Mouse (Mus musculus): ENCODE results near the gene Ier5. TPM values are rescaled to one million over a fixed set of nuclear protein-coding genes. Genes with fewer than 3 reads are reported as not detected.

Ier5 gene
- polyA plus RNA-seq, 1 experiment from 2014 or later: 4.8 TPM

DNA sequence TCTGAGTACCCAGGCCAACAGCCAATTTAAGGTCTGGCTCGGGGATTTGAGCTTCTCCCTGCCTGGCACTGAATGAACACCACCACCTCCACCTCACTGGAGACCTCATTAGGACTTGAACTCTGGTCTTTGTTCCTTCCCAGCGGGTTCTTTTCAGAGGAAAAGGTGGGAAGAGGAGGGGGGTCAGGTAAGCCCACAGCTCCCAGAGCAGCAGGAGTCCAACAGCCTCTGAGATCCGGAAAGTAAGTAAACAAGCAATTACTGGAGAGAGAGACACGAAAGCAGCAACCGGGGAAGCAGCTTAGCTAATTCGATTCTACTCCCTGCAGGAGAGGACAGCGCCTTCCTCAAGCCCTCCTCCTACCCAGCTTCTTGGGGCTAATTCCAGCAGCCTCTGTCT lies 13.0 kb downstream of the Ier5 start:
- Histone ChIP-seq H3K4me3 (replicated peaks) (no peak overlapping the region), H3K36me3 (no peaks in the 10 kb centered on the region), H3K9ac (no peak overlapping the region), H3K4me1 (replicated peaks) (peaks cover 57% of the 10 kb centered on the region), H3K4me2 (replicated peaks) (no peak overlapping the region), H3K27me3 (replicated peaks) (no peaks in the 10 kb centered on the region), H3K27ac (peak overlapping the region; percentile 54; the same call in 1 of the 2 replicates), H3K9me3 (no peaks in the 10 kb centered on the region)
- no peak for ATAC-seq
- WGBS: 21% methylated on average over 7 of the region's 7 CpGs

DNA sequence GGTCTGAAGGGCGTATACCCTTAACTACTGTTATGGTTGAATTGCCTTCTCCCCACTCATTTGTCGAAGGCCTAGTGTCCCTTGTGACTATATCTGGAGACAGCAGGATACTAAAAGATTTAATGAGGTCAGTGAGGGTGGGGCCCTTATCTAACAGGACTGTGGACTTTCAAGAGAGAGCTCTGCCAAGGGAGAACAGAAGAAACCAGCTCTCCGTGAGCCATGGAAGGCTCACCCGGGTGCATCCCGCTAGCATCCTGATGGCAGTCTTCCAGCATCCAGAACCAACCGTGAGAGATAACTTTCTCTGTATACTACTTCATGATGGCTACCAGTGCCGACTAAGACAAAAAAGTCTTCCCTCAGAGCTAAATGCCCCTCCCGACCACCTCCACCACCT lies 14.6 kb downstream of the Ier5 start:
- Histone ChIP-seq H3K9ac (no peak overlapping the region), H3K27me3 (replicated peaks) (no peaks in the 10 kb centered on the region), H3K4me2 (replicated peaks) (peak overlapping the region; percentile 89), H3K27ac (peak overlapping the region; percentile 92; the same call in 1 of the 2 replicates), H3K4me3 (replicated peaks) (no peak overlapping the region), H3K4me1 (replicated peaks) (peaks cover 60% of the 10 kb centered on the region), H3K9me3 (no peaks in the 10 kb centered on the region), H3K36me3 (no peaks in the 10 kb centered on the region)
- peak; percentile 24 for ATAC-seq
- WGBS: 43% methylated on average over 8 of the region's 8 CpGs

DNA sequence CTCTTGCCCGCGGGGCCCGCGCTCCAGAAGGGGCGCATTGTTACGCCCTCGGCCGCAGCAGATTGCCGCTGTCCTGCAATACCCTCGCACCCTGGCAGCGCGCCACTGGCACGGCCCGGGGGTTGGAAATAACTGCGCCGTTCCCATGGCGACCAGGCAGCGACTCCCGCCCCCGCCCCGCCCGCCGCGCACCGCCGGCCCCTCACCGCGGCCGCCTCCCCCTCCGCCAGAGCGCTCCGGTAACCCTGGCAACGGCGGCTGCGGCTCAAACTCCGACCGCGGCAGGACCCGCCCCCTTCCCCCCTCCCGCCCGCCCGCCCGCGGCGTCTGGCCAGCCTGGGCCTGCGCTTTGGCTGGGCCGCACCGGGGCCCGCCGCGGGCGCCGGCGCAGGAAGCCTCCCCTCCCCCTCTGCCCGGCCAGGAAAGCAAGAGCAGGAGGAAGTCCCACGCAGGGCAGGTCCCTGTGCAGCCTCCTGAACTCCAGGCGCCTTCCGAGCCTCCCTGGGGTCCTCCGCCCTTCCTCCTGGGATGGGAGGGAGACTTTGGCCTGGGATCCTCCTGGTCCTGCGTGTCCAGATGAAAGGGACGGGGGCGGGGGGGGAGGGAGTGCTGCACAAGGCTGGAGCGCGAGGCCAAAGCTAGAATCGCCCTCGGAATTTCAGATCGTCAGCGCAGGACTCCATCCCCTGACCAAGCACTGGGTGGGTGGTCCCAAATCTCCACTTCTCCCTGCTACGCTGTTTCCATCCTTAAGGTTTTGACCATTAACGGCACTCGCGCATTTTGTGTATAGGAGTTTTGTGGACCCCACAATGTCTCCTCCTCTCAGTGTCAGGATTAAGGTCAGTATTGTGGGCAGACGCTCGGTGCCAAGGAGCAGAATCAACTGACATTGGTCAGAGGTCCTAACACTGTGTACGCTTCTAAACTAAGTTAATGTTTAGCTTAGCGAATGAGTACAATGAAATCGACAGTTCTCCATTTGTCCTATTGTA lies 15.9 kb downstream of the Ier5 start:
- ATAC-seq: peak; percentile 92
- Histone ChIP-seq H3K4me1 (replicated peaks) (peaks cover 52% of the 10 kb centered on the region), H3K4me3 (replicated peaks) (peak overlapping the region; percentile 49), H3K9me3 (no peaks in the 10 kb centered on the region), H3K4me2 (replicated peaks) (peak overlapping the region; percentile 89), H3K9ac (peak overlapping the region; percentile 59), H3K27me3 (replicated peaks) (no peaks in the 10 kb centered on the region), H3K36me3 (no peaks in the 10 kb centered on the region), H3K27ac (peak overlapping the region; percentile 93)
- WGBS: 1% methylated on average over 34 of the region's 77 CpGs

DNA sequence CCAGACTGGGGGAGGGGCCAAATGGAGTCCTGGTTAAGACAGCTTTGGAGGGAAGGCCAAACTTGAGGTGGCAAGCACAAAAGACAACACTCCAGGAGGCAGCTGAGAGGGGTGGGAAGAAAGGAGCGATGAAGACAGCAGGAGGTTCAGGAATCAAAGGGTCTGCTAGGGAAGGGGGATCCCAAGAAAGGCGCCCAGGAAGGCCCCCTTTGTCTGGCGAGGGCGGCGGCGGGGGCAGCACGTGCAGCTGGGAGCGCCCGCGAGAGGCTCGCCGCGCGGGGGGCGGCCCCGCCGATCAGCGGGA lies 16.5 kb downstream of the Ier5 start:
- WGBS: under 1% methylated on average over 18 of the region's 18 CpGs
- ATAC-seq: no peak; the same call in 1 of the 2 replicates
- H3K4me1 ChIP-seq (replicated peaks): peaks cover 51% of the 10 kb centered on the region

DNA sequence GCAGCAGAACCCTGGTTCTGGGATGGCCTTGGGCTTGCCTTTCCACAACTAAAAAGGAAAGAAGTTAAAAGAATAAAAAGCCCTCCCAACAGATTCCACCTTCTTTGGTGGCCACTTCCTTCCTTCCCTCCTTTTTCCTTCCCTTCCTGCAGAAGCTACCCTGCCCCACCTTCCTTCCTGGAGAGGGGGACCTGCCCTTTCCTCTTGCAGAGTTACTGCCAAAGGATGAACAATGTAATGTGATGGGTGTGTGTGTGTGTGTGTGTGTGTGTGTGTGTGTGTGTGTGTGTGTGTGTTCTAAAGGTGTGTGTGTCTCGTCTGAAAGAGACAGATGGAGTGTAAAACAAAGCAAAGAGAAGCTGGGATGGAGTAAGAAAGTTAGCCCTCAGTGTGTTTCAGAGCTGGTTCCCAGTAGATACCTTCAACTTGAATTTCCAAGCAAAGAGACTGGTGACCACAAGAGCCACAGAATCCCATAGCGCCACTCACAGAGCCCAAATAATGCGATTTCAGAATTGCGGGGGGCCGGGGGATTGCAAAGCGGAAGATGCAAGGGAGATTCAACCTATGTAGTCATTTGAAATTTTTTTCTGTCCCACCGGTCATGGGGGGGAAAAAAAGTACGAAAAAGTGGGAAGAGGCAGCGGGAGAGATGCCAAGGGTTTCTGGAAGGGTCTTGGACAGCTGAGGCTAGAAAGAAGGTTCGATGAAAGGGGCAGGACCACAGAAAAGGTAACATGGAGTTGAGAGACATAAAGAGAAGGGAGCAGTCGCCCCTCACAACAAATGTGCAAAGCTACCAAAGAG lies 17.1 kb downstream of the Ier5 start:
- ATAC-seq: no peak
- H3K9me3 ChIP-seq: no peaks in the 10 kb centered on the region
- WGBS: 24% methylated on average over 11 of the region's 11 CpGs
- H3K4me1 ChIP-seq (replicated peaks): peaks cover 50% of the 10 kb centered on the region
- H3K27me3 ChIP-seq (replicated peaks): no peaks in the 10 kb centered on the region
- peak overlapping the region; percentile 59; the same call in 1 of the 2 replicates for H3K9ac ChIP-seq
- peak overlapping the region; percentile 49 for H3K4me3 ChIP-seq (replicated peaks)
- no peaks in the 10 kb centered on the region for H3K36me3 ChIP-seq
- H3K27ac ChIP-seq: peak overlapping the region; percentile 93
- H3K4me2 ChIP-seq (replicated peaks): peak overlapping the region; percentile 89

More for the DNA sequence above, 16.5 kb downstream of the Ier5 start:
- Histone ChIP-seq H3K9ac (peak overlapping the region; percentile 59), H3K9me3 (no peaks in the 10 kb centered on the region), H3K36me3 (no peaks in the 10 kb centered on the region), H3K27ac (peak overlapping the region; percentile 93), H3K4me3 (replicated peaks) (peak overlapping the region; percentile 49), H3K4me2 (replicated peaks) (peak overlapping the region; percentile 89), H3K27me3 (replicated peaks) (no peaks in the 10 kb centered on the region)

DNA sequence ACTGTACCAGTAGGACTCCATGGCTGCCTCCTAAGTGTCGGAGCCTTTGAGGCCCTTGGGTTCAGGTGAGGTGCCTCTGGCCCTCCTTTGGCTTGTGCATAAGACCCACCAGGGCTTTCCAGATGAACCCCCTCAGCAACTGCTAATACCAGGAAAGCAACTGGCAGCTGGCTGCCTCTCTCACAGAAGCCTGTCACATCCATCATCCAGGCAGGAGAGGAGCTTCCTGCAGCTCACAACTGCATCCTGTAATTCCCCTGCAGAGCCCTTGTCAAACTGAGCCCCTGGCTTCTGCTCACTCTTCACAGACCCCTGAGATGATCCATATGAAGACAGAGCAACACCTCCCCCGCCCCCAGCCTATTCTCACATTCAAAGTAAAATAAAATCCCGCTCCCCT lies 21.8 kb downstream of the Ier5 start:
- Histone ChIP-seq H3K9me3 (no peaks in the 10 kb centered on the region), H3K4me3 (replicated peaks) (no peak overlapping the region), H3K27ac (no peak overlapping the region), H3K4me2 (replicated peaks) (no peak overlapping the region), H3K9ac (no peak overlapping the region), H3K36me3 (no peaks in the 10 kb centered on the region), H3K4me1 (replicated peaks) (peaks cover 28% of the 10 kb centered on the region), H3K27me3 (replicated peaks) (no peaks in the 10 kb centered on the region)
- WGBS: 53% methylated on average over 3 of the region's 3 CpGs
- ATAC-seq: no peak

DNA sequence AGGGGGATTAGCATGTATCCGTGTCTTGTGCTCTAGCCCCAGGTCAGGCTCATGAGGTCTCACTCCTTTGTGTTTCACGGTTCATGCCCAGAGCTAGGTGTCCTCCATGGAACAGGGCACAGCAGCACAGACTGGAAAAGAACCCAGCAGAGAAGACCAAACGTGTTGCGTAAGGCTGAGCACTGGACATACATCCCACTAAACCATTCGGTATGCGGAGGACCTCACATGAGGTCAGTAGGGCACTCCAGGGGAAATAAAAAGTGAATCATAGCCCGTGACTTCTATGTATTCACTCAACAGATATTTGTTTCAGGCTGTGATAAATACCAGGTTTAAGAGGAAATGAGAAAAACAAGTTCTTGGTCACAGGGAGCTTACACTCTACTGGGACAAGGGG lies 23.6 kb downstream of the Ier5 start:
- Histone ChIP-seq H3K4me1 (replicated peaks) (peaks cover 27% of the 10 kb centered on the region; the same call in 1 of the 2 replicates), H3K9me3 (no peaks in the 10 kb centered on the region), H3K9ac (no peak overlapping the region), H3K27me3 (replicated peaks) (no peaks in the 10 kb centered on the region), H3K36me3 (no peaks in the 10 kb centered on the region), H3K27ac (no peak overlapping the region), H3K4me3 (replicated peaks) (no peak overlapping the region), H3K4me2 (replicated peaks) (no peak overlapping the region)
- no peak for ATAC-seq
- WGBS: 75% methylated on average over 7 of the region's 7 CpGs

DNA sequence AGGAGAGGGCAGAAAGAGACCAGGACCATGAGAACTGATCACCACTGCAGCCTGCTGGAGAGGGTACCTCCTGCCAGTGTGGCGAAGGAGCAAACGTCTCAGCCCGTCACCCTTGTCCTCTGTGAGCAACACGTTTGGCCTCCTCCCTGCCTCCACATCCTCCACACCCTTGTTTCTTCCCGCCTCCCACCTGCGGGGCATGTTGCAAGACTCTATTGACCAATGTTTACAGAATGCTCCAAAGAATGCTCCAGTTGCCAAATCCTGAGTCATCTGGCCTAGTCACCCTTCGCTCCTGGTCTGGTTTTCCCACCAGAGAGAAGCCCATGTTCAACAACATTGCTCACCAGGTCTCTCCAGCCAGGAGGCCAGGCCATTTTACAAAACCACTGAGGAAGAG lies 24.6 kb downstream of the Ier5 start:
- no peak for ATAC-seq
- Histone ChIP-seq H3K27me3 (replicated peaks) (no peaks in the 10 kb centered on the region), H3K4me3 (replicated peaks) (no peak overlapping the region), H3K9ac (no peak overlapping the region), H3K9me3 (no peaks in the 10 kb centered on the region), H3K27ac (0 out of 2 replicates have a peak overlapping the region, but pooled peaks have one; percentile 4), H3K36me3 (no peaks in the 10 kb centered on the region), H3K4me1 (replicated peaks) (peaks cover 28% of the 10 kb centered on the region; the same call in 1 of the 2 replicates), H3K4me2 (replicated peaks) (no peak overlapping the region)
- WGBS: 64% methylated on average over 7 of the region's 7 CpGs

DNA sequence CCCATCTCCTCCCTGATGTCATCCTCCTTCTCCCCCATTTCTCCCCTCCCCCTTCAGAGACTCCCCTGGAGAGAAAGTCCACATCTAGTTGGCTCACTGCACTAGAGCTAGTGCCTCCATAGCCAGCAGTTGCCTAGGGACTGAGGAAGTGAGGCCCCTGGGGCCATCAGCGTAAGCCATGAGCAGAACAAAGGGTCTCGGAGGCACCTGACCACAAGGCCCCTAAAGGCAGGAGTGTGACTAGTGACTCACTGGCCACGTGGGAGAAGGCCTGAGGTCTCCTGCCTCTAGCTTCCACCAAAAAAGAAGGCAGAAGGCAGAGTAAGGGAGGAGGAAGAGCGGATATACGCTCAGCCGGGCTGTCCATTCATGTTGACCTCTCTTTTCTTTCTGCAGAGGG lies 25.5 kb downstream of the Ier5 start:
- H3K36me3 ChIP-seq: no peaks in the 10 kb centered on the region
- H3K4me1 ChIP-seq (replicated peaks): peaks cover 28% of the 10 kb centered on the region; the same call in 1 of the 2 replicates
- 89% methylated on average over 6 of the region's 6 CpGs for WGBS
- no peaks in the 10 kb centered on the region for H3K27me3 ChIP-seq (replicated peaks)
- no peaks in the 10 kb centered on the region for H3K9me3 ChIP-seq
- no peak overlapping the region for H3K4me3 ChIP-seq (replicated peaks)
- H3K4me2 ChIP-seq (replicated peaks): no peak overlapping the region
- no peak overlapping the region for H3K9ac ChIP-seq
- H3K27ac ChIP-seq: no peak overlapping the region
- no peak for ATAC-seq

DNA sequence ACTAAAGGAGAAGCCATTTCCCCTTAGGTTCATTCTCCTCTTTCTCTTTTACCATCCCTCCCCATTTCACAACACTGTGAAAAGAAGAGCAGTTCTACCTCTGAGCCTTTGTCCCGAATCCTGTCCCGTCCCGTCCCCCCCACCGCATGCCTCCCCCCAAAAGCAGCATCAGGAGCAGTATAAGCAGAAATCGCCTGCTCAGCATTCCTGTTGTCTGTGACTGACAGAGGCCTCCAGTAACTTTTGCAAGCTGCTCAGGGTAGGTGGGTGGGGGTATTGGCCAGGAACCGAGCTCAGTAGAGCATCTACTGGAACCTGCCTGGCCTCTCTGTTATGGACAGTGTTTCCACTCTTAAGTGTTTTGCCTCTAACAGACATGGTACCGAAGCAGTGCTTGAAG lies 26.3 kb downstream of the Ier5 start:
- Histone ChIP-seq H3K27ac (no peak overlapping the region), H3K9me3 (no peaks in the 10 kb centered on the region), H3K4me1 (replicated peaks) (peaks cover 28% of the 10 kb centered on the region; the same call in 1 of the 2 replicates), H3K27me3 (replicated peaks) (no peaks in the 10 kb centered on the region), H3K4me2 (replicated peaks) (no peak overlapping the region), H3K9ac (no peak overlapping the region), H3K36me3 (no peaks in the 10 kb centered on the region), H3K4me3 (replicated peaks) (no peak overlapping the region)
- ATAC-seq: no peak
- WGBS: 42% methylated on average over 7 of the region's 7 CpGs

DNA sequence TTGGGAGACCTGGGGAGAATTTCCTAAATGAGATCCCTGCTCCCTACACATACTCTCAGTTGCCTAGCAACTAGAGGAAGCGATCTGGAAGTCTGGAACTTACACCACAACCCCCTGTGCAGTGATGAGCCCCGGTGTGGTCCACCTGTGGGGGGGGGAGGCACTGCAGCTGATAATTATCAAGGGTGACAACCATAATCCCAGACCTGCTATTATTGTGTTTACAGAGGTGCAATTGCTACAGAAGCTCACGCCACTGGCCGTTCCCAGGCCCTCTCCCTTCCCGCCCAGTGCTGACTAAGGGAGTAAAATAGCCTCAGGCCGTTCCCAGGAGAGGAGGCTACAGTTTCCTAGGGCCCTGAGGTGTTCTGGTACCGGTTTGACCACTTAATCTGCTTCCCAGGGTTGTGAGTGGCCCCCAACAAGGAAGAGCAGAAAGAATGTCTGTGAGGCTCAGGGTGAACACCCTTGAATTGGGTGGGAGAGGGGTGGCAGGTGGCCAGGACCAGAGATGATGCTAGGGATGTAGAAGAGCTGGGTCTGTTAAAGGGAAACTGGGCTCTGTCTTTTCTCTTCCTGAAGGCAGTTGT lies 28.1 kb downstream of the Ier5 start:
- 29% methylated on average over 7 of the region's 7 CpGs for WGBS
- no peak overlapping the region for H3K4me2 ChIP-seq (replicated peaks)
- no peak overlapping the region for H3K9ac ChIP-seq
- H3K4me1 ChIP-seq (replicated peaks): peaks cover 27% of the 10 kb centered on the region; the same call in 1 of the 2 replicates
- H3K27ac ChIP-seq: no peak overlapping the region
- no peaks in the 10 kb centered on the region for H3K27me3 ChIP-seq (replicated peaks)
- no peaks in the 10 kb centered on the region for H3K9me3 ChIP-seq
- ATAC-seq: peak; percentile 21; the same call in 1 of the 2 replicates
- H3K36me3 ChIP-seq: no peaks in the 10 kb centered on the region
- H3K4me3 ChIP-seq (replicated peaks): no peak overlapping the region
